ENCODE assay signal across 9 mouse cellular contexts in genomic region chr9:102353056-102353635, GRCm38 (mm10). TPM values are rescaled to one million over a fixed set of nuclear protein-coding genes. Genes with fewer than 3 reads are reported as not detected.
DNase-seq lines count a peak whose midpoint lies in the region; ATAC-seq and TF ChIP-seq lines count a peak whose summit lies in the region.
"Had no signal": no experiment of that assay in that cellular context is flagged by ENCODE, and none has a peak within 500 bp of the region (broad histone marks: within the 10 kb centered on the region; RNA-seq: fewer than 3 reads in every experiment).

No protein-coding gene starts in this region.

- H3K4me2 ChIP-seq in kidney, postnatal 0 days (ENCODE audit: low read length), result peak overlapping the region; percentile 96
- H3K4me2 ChIP-seq in heart, embryonic 16.5 days (ENCODE audit: low read depth, low read length), result peak overlapping the region; percentile 95

- TF ChIP-seq CTCF in kidney, postnatal 0 days (IDR thresholded peaks at IDR 0.05; ENCODE audit: low read depth), result no peak

- H3K4me1 ChIP-seq in kidney, postnatal 0 days (replicated peaks; ENCODE audit: insufficient read depth, low read length), result 0 out of 2 replicates have a peak, but pooled peaks cover 5% of the 10 kb centered on the region
- H3K4me1 ChIP-seq in heart, embryonic 16.5 days (ENCODE audit: control insufficient read depth, insufficient read depth, low read length), result peaks cover 10% of the 10 kb centered on the region; the same call in 1 of the 2 replicates

- H3K27me3 ChIP-seq in kidney, postnatal 0 days (ENCODE audit: insufficient read depth, low read length), result peaks cover 48% of the 10 kb centered on the region
- H3K27me3 ChIP-seq in heart, embryonic 16.5 days (ENCODE audit: control insufficient read depth, insufficient read depth, low read length), result peaks cover 92% of the 10 kb centered on the region

- H3K36me3 ChIP-seq in kidney, postnatal 0 days (ENCODE audit: insufficient read depth, low read length), result no peaks in the 10 kb centered on the region
- no peaks in the 10 kb centered on the region for H3K36me3 ChIP-seq in heart, embryonic 16.5 days (ENCODE audit: control insufficient read depth, insufficient read depth)

- no peaks in the 10 kb centered on the region for H3K9me3 ChIP-seq in kidney, postnatal 0 days (replicated peaks; ENCODE audit: low read length)
- no peaks in the 10 kb centered on the region for H3K9me3 ChIP-seq in heart, embryonic 16.5 days (replicated peaks; ENCODE audit: control insufficient read depth, low read length)

- H3K9ac ChIP-seq in kidney, postnatal 0 days (ENCODE audit: low read depth, low read length), result 0 out of 2 replicates have a peak overlapping the region, but pooled peaks have one; percentile 43
- H3K9ac ChIP-seq in heart, embryonic 16.5 days (ENCODE audit: low read length), result peak overlapping the region; percentile 67; the same call in 1 of the 2 replicates

- H3K27ac ChIP-seq in kidney, postnatal 0 days, result no peak overlapping the region
- no peak overlapping the region for H3K27ac ChIP-seq in heart, embryonic 16.5 days (ENCODE audit: low read length)

- ATAC-seq in kidney, postnatal 0 days (replicated peaks; ENCODE audit: low FRiP score, low read depth), result no peak
- no peak for ATAC-seq in heart, embryonic 16.5 days (replicated peaks; ENCODE audit: extremely low read depth, insufficient read depth, low FRiP score)

- H3K4me3 ChIP-seq in kidney, postnatal 0 days (replicated peaks; ENCODE audit: low read depth, low read length), result peak overlapping the region; percentile 56
- peak overlapping the region; percentile 64 for H3K4me3 ChIP-seq in heart, embryonic 16.5 days (ENCODE audit: low read length)
- H3K4me3 ChIP-seq: myocyte had no signal

- DNase-seq in kidney, postnatal 0 days (ENCODE audit: low spot score), result no peak
- no peak for DNase-seq in kidney, adult 18-20 months
- DNase-seq in embryo, embryonic 10.5 days (ENCODE audit: low spot score), result peak; percentile 36
- peak; percentile 16 for DNase-seq in mesoderm, embryonic 11.5 days (ENCODE audit: low read depth, low spot score)
- no peak for DNase-seq in spleen, postnatal 36 days (ENCODE audit: low spot score in 2 of 2)
- DNase-seq in adipocyte (ENCODE audit: low spot score), result no peak
- DNase-seq in thymus, postnatal 25 days, result no peak

- under 1% methylated on average over 37 of the region's 38 CpGs for WGBS in kidney, postnatal 0 days
- WGBS in heart, embryonic 16.5 days, result under 1% methylated on average over 38 of the region's 38 CpGs

RNA-seq across cellular contexts. Expression of gene Ephb1, which starts 1.3 kb away (rescaled TPM):
- 4.2 and 4.3 TPM in 2 replicates for polyA plus RNA-seq in kidney, postnatal 0 days (2015; fragmentation: Nextera tagmentation; extraction: Ambion mirVana)
- polyA plus RNA-seq in heart, embryonic 16.5 days (2015; fragmentation: Nextera tagmentation; extraction: Ambion mirVana), result 1.1 and 1.3 TPM in 2 replicates

Comparison
In these comparisons a context has a peak if more than half of its experiments do, and no peak if none do; other contexts are left out.
1. DNase-seq: peak in embryo, embryonic 10.5 days (single experiment) and mesoderm, embryonic 11.5 days (single experiment); none in kidney, postnatal 0 days (single experiment), kidney, adult 18-20 months (single experiment), spleen, postnatal 36 days (0 of 2), adipocyte (single experiment) and thymus, postnatal 25 days (single experiment).